Mouse (Mus musculus) left cerebral cortex, postnatal 36 days (tissue): Measurements from ENCODE around the gene Pqlc3. TPM values are rescaled to one million over a fixed set of nuclear protein-coding genes. Genes with fewer than 3 reads are reported as not detected.

Experiments used
- total RNA-seq, 2 experiments: library from RNA; stranded (reverse); gene quantifications; 2 replicates each; pipeline ENCODE4 v1.2.3; 2021

The Pqlc3 gene
- total RNA-seq, 2 experiments from 2014 or later, result 0.84 to 1.4 TPM

Other genes with a start within 250 kb of the Pqlc3 start
- gene Greb1, start 199.5 kb downstream of the Pqlc3 start, total RNA-seq, result 1 to 10 TPM; 1.5 to 1.9 TPM
- 10 to 100 TPM; 32.4 to 37.5 TPM for gene E2f6, start 189.4 kb downstream of the Pqlc3 start, total RNA-seq
- 100 to 1,000 TPM; 122 to 152 TPM for gene Rock2, start 105.5 kb downstream of the Pqlc3 start, total RNA-seq
- gene 2410004P03Rik, start 11.3 kb upstream of the Pqlc3 start, total RNA-seq, result under 1 TPM; 0.34 to 0.89 TPM
- gene Kcnf1, start 176.5 kb upstream of the Pqlc3 start, total RNA-seq, result 100 to 1,000 TPM; 102 to 115 TPM